Comparison of ENCODE assay signal across 8 mouse cellular contexts in the genomic region with DNA sequence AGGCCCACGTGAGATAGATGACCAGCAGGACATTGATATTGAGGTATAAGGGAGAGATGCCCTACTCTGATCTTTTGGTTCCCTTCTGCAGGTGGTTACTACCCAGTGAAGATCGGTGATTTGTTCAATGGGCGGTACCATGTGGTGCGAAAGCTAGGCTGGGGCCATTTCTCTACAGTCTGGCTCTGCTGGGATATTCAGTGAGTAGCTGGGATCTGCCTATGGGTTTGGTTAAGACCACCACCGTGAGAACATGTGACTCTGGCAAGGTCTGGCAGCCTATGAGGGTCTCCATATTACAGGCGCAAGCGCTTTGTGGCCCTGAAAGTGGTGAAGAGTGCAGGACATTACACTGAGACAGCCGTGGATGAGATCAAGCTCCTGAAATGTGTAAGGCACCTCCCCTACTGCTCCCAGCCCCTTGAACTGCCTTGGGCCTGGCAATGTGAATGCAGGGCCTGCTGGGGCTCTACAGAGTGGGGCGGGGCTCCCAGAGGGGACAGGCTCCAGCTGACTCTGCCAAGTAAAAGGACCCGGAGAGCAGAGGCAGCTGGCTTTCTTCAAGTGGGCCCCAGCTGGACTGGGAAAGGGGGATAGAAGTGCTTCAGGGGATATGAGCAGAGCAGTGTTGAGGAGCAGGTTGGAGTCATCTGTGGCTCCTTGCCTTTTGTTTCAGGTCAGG. TPM values are rescaled to one million over a fixed set of nuclear protein-coding genes. Genes with fewer than 3 reads are reported as not detected.
DNase-seq lines count a peak whose midpoint lies in the region; ATAC-seq lines count a peak whose summit lies in the region.

No protein-coding gene starts in this region.

- 0 out of 2 replicates have a peak, but pooled peaks cover 8% of the 10 kb centered on the region for H3K4me1 ChIP-seq in kidney, embryonic 16.5 days (ENCODE audit: insufficient read depth, low read length)
- no peaks in the 10 kb centered on the region for H3K4me1 ChIP-seq in intestine, embryonic 15.5 days (replicated peaks)
- no peaks in the 10 kb centered on the region for H3K4me1 ChIP-seq in midbrain, embryonic 15.5 days

- no peak overlapping the region for H3K4me2 ChIP-seq in kidney, embryonic 16.5 days (replicated peaks; ENCODE audit: low read depth, low read length)
- no peak overlapping the region for H3K4me2 ChIP-seq in intestine, embryonic 15.5 days (replicated peaks)
- no peak overlapping the region for H3K4me2 ChIP-seq in midbrain, embryonic 15.5 days

- no peaks in the 10 kb centered on the region; the same call in 1 of the 2 replicates for H3K27me3 ChIP-seq in kidney, embryonic 16.5 days (ENCODE audit: insufficient read depth, low read length)
- H3K27me3 ChIP-seq in intestine, embryonic 15.5 days (replicated peaks): no peaks in the 10 kb centered on the region
- H3K27me3 ChIP-seq in midbrain, embryonic 15.5 days (replicated peaks): no peaks in the 10 kb centered on the region

- no peak overlapping the region for H3K9ac ChIP-seq in kidney, embryonic 16.5 days (replicated peaks; ENCODE audit: low read length)
- H3K9ac ChIP-seq in intestine, embryonic 15.5 days: no peak overlapping the region
- no peak overlapping the region for H3K9ac ChIP-seq in midbrain, embryonic 15.5 days

- 79% methylated on average over 10 of the region's 10 CpGs for WGBS in kidney, embryonic 16.5 days
- 68% methylated on average over 10 of the region's 10 CpGs for WGBS in intestine, embryonic 15.5 days
- WGBS in midbrain, embryonic 15.5 days: 77% methylated on average over 10 of the region's 10 CpGs

- H3K9me3 ChIP-seq in kidney, embryonic 16.5 days (ENCODE audit: low read length): no peaks in the 10 kb centered on the region
- no peaks in the 10 kb centered on the region for H3K9me3 ChIP-seq in intestine, embryonic 15.5 days
- no peaks in the 10 kb centered on the region for H3K9me3 ChIP-seq in midbrain, embryonic 15.5 days

- ATAC-seq in kidney, embryonic 16.5 days (ENCODE audit: low FRiP score, low TSS enrichment): peak; percentile 72
- ATAC-seq in intestine, embryonic 15.5 days: peak; percentile 79
- peak; percentile 53 for ATAC-seq in midbrain, embryonic 15.5 days (replicated peaks)
- no peak for ATAC-seq in megakaryocyte-erythroid progenitor cell, adult 5-6 weeks (replicated peaks; ENCODE audit: low FRiP score, low TSS enrichment, poor library complexity, severe bottlenecking)

- peak overlapping the region; percentile 24; the same call in 1 of the 2 replicates for H3K27ac ChIP-seq in kidney, embryonic 16.5 days (ENCODE audit: low read length)
- H3K27ac ChIP-seq in intestine, embryonic 15.5 days: no peak overlapping the region
- H3K27ac ChIP-seq in midbrain, embryonic 15.5 days: no peak overlapping the region

- H3K4me3 ChIP-seq in kidney, embryonic 16.5 days (ENCODE audit: low read length): no peak overlapping the region
- H3K4me3 ChIP-seq in intestine, embryonic 15.5 days (replicated peaks): no peak overlapping the region
- no peak overlapping the region for H3K4me3 ChIP-seq in midbrain, embryonic 15.5 days

- DNase-seq in kidney, adult 11 months: no peak
- DNase-seq in heart, adult 9 months (ENCODE audit: low spot score in 2 of 2): peak; percentile 34 to 39
- DNase-seq in urinary bladder, adult 2 months (ENCODE audit: low spot score): no peak
- no peak for DNase-seq in ovary, adult 18-20 months (ENCODE audit: low spot score)

- peaks cover 12% of the 10 kb centered on the region for H3K36me3 ChIP-seq in kidney, embryonic 16.5 days (ENCODE audit: insufficient read depth, low read length)
- no peaks in the 10 kb centered on the region for H3K36me3 ChIP-seq in intestine, embryonic 15.5 days
- H3K36me3 ChIP-seq in midbrain, embryonic 15.5 days (replicated peaks): peaks cover 6% of the 10 kb centered on the region; the same call in 1 of the 2 replicates

RNA-seq across cellular contexts. Expression of a gene that starts 0.7 kb away (rescaled TPM):
- 4.7 and 4.8 TPM in 2 replicates for polyA plus RNA-seq in kidney, embryonic 16.5 days (2015; fragmentation: Nextera tagmentation; extraction: Ambion mirVana)
- polyA plus RNA-seq in intestine, embryonic 15.5 days (2015; fragmentation: Nextera tagmentation; extraction: Ambion mirVana): 1.3 and 2.0 TPM in 2 replicates
- polyA plus RNA-seq in midbrain, embryonic 15.5 days (2015; fragmentation: Nextera tagmentation; extraction: Ambion mirVana): 1.6 and 2.1 TPM in 2 replicates
- 7.3 and 9.4 TPM in 2 replicates for polyA plus RNA-seq in urinary bladder, adult 2 months (2012; rRNA removed)
- not detected in 2 replicates for total RNA-seq in megakaryocyte-erythroid progenitor cell, adult 5-6 weeks (2014; fragmentation: Nextera tagmentation)
- not detected in 2 replicates for total RNA-seq in megakaryocyte-erythroid progenitor cell, adult 5-6 weeks (2017)

RNA-seq across cellular contexts. Expression of a gene that starts 11.8 kb away (rescaled TPM):
- polyA plus RNA-seq in kidney, embryonic 16.5 days (2015; fragmentation: Nextera tagmentation; extraction: Ambion mirVana): 270 and 296 TPM in 2 replicates
- polyA plus RNA-seq in intestine, embryonic 15.5 days (2015; fragmentation: Nextera tagmentation; extraction: Ambion mirVana): 217 and 251 TPM in 2 replicates
- polyA plus RNA-seq in midbrain, embryonic 15.5 days (2015; fragmentation: Nextera tagmentation; extraction: Ambion mirVana): 258 and 267 TPM in 2 replicates
- 285 and 332 TPM in 2 replicates for polyA plus RNA-seq in urinary bladder, adult 2 months (2012; rRNA removed)
- 216 and 277 TPM in 2 replicates for total RNA-seq in megakaryocyte-erythroid progenitor cell, adult 5-6 weeks (2014; fragmentation: Nextera tagmentation)
- total RNA-seq in megakaryocyte-erythroid progenitor cell, adult 5-6 weeks (2017): 239 and 271 TPM in 2 replicates

RNA-seq across cellular contexts. Expression of a gene that starts 11.9 kb away (rescaled TPM):
- polyA plus RNA-seq in kidney, embryonic 16.5 days (2015; fragmentation: Nextera tagmentation; extraction: Ambion mirVana): 182 and 199 TPM in 2 replicates
- 240 and 287 TPM in 2 replicates for polyA plus RNA-seq in intestine, embryonic 15.5 days (2015; fragmentation: Nextera tagmentation; extraction: Ambion mirVana)
- polyA plus RNA-seq in midbrain, embryonic 15.5 days (2015; fragmentation: Nextera tagmentation; extraction: Ambion mirVana): 134 and 140 TPM in 2 replicates
- 189 and 254 TPM in 2 replicates for polyA plus RNA-seq in urinary bladder, adult 2 months (2012; rRNA removed)
- total RNA-seq in megakaryocyte-erythroid progenitor cell, adult 5-6 weeks (2014; fragmentation: Nextera tagmentation): 246 and 263 TPM in 2 replicates
- 136 and 138 TPM in 2 replicates for total RNA-seq in megakaryocyte-erythroid progenitor cell, adult 5-6 weeks (2017)

RNA-seq across cellular contexts. Expression of a gene that starts 18.1 kb away (rescaled TPM):
- 0.30 and 0.32 TPM in 2 replicates for polyA plus RNA-seq in kidney, embryonic 16.5 days (2015; fragmentation: Nextera tagmentation; extraction: Ambion mirVana)
- polyA plus RNA-seq in intestine, embryonic 15.5 days (2015; fragmentation: Nextera tagmentation; extraction: Ambion mirVana): 0.38 TPM in 2 replicates
- 0.23 and 0.35 TPM in 2 replicates for polyA plus RNA-seq in midbrain, embryonic 15.5 days (2015; fragmentation: Nextera tagmentation; extraction: Ambion mirVana)
- polyA plus RNA-seq in urinary bladder, adult 2 months (2012; rRNA removed): 0.99 TPM in 2 replicates
- not detected in 2 replicates for total RNA-seq in megakaryocyte-erythroid progenitor cell, adult 5-6 weeks (2014; fragmentation: Nextera tagmentation)
- total RNA-seq in megakaryocyte-erythroid progenitor cell, adult 5-6 weeks (2017): 0.19 TPM in 1 of 2 replicates, not detected in the other

RNA-seq across cellular contexts. Expression of a gene that starts 49.8 kb away (rescaled TPM):
- 0.59 and 0.84 TPM in 2 replicates for polyA plus RNA-seq in kidney, embryonic 16.5 days (2015; fragmentation: Nextera tagmentation; extraction: Ambion mirVana)
- 0.57 and 0.72 TPM in 2 replicates for polyA plus RNA-seq in intestine, embryonic 15.5 days (2015; fragmentation: Nextera tagmentation; extraction: Ambion mirVana)
- 5.6 and 5.9 TPM in 2 replicates for polyA plus RNA-seq in midbrain, embryonic 15.5 days (2015; fragmentation: Nextera tagmentation; extraction: Ambion mirVana)
- polyA plus RNA-seq in urinary bladder, adult 2 months (2012; rRNA removed): 9.5 and 10.4 TPM in 2 replicates
- total RNA-seq in megakaryocyte-erythroid progenitor cell, adult 5-6 weeks (2014; fragmentation: Nextera tagmentation): 0.31 TPM in 1 of 2 replicates, not detected in the other
- total RNA-seq in megakaryocyte-erythroid progenitor cell, adult 5-6 weeks (2017): 0.30 TPM in 1 of 2 replicates, not detected in the other

Comparison
In these comparisons a context has a peak if more than half of its experiments do, and no peak if none do; other contexts are left out.
1. DNase-seq: peak in heart, adult 9 months (2 of 2); none in kidney, adult 11 months (single experiment), urinary bladder, adult 2 months (single experiment) and ovary, adult 18-20 months (single experiment).